Mouse (Mus musculus): ENCODE measurements at regions not wholly inside any gene's neighbourhood (a gene's known extent, or its start where the extent isn't known, plus 50 kb on each side); places are given as distances from the start of the nearest gene placed in this dataset.
A peak's percentile ranks its signal among the peaks of the same experiment; 100 is the strongest.

DNA sequence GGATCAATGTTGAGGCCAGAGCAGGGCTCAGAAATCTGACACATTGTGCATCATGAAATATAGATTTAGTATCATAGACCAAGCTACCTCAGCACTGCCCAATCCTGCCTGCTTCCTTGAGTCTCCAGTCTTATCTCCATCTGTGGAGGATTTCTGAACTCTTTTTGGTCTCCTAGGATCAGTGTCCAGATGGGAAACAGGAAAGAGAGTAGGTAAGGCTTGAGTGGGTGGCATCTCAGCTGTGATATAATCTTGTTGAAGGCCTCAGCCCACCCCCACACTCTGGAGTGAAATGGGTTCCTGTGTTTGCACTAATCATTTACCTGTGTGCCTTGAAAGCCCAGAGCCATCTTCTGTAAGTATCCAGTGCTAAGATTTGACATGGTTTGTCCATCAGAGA lies 74.3 kb upstream of the Aff3 start:
- DNase-seq (ENCODE audit: low spot score in 2 of 2), result no peak

DNA sequence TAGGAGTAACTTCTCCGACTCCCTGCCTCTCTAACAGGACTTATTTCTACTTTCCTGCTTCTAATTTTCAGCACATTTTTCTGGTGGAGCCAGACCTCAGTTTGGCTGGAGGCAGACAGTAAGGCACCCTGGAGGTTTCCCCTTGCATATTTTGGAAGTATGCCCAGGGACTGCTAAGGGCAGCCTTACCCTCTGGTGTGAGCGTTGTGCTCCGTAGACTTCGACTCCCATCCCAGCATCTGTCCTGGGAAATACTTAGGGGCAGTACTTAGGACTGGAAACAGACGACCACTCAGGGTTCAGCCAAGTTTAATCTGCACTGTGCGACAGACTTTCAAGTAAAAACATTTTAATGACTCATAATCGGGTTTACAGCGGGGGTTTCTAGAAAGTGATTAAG lies 71.0 kb upstream of the Aff3 start:
- no peak for DNase-seq (ENCODE audit: low spot score in 2 of 2)

DNA sequence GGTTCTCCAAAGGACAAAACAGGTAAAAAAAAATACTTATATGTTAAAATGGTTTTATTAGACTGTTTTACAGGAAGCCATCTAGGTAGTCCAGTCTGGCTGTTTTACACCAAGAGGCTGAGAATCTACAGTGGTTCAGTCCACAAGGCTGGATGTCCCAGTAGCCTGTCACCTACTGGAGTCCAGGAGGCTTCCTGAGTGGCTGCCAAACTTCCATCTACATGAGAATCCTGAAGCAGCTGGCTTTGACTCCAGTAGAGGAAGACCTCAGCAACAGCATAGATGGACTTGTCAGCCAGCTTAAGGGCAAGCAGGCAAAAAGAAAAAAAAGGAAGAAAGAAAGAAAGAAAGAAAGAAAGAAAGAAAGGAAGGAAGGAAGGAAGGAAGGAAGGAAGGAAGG lies 68.4 kb upstream of the Aff3 start:
- no peak for DNase-seq (ENCODE audit: low spot score in 2 of 2)

GRCm38 (mm10) chr1:38729977-38730782 lies 65.4 kb upstream of the Aff3 start:
- DNase-seq (ENCODE audit: low spot score in 2 of 2), result no peak

DNA sequence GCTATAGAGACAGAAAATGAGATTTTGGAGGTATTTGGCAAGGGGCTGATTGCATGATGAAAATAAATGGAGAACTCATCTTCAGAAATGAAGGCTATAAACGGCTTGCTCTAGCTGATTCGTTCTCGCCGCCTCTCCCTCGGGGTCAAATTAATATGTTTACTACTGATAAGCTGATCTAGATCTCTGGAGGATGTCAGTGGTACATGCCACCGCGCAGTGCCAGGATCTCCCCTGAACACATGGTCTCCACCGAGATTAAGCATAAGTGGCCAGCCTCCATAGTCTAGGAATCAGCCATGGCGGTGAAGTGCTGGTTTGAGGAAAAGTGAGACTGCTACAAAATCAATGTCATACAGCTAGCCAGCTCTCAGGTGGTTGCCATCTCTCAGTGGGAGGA lies 61.0 kb upstream of the Aff3 start:
- DNase-seq (ENCODE audit: low spot score in 2 of 2), result no peak

GRCm38 (mm10) chr1:38724631-38725030 lies 59.9 kb upstream of the Aff3 start:
- no peak for DNase-seq (ENCODE audit: low spot score in 2 of 2)

DNA sequence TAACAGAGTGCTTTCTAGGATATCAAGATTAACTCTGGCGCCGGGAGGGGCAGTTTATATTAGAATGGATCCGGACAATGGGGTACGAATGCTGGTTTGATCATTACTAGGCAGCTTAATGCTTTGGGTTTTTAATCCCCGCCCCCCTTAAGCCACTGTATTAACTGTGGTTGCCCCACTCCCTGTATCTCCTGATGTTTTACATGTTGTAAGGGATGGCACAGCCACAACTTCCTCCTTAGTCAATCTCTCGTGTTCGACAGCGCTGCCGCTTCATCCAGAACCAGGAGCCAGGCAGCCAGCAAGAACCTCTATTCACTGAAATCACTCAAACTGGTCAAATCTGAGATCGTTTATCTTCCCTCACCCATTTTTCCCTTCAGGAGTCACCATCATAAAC lies 57.4 kb upstream of the Aff3 start:
- DNase-seq (ENCODE audit: low spot score in 2 of 2), result no peak

DNA sequence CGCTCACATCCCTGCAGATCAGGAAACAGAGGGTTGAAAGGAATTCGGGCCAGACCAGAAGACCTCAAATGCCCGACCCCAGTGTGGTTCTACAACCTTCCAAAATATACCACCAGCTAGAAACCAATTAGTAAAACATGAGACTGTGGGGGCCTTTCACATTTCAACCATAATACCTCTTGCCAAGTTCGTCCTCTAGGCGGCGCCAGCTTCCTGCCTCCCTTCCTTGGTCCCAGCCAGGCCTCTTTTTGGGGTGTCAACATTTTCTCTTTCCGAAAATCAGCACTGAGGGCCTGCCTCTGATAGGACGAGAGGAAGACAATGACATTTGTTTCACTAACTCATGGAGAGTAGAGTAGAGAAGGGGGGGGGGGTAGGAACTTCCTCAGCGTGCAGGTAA lies 55.5 kb upstream of the Aff3 start:
- peak in 1 of 2 experiments; percentile 65 for DNase-seq (ENCODE audit: low spot score in 2 of 2)

DNA sequence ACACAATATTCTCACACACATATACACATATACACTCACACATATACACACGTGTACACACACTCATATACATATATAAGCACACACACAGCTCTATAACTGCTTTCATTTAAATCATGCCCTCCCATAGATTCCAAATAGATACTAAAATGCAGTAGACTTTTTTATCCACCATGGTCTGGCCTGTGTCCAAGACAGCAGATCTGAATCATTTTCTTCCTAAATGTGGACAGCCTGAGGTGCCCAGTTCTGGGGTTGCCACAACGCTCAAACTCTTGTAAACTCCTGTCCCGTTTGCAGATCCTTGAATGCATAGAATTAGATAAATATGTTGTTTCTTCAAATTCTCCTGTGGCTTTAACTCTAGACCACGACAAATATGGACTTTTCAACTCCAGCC lies 50.9 kb upstream of the Aff3 start:
- DNase-seq (ENCODE audit: low spot score in 2 of 2), result no peak

Data from spleen, postnatal 4 days (tissue).